Comparison of ENCODE assay signal across 8 mouse cellular contexts in genomic region chr8:10007660-10008028, GRCm38 (mm10). TPM values are rescaled to one million over a fixed set of nuclear protein-coding genes. Genes with fewer than 3 reads are reported as not detected.
A peak's percentile ranks its signal among the peaks of the same experiment; 100 is the strongest.
DNase-seq lines count a peak whose midpoint lies in the region; ATAC-seq and TF ChIP-seq lines count a peak whose summit lies in the region.

No protein-coding gene starts in this region.

- no peak for DNase-seq in kidney, adult 2 months
- DNase-seq in kidney, adult 11 months: no peak
- DNase-seq in right cerebral cortex, postnatal 4 days: no peak
- no peak for DNase-seq in cerebellum, adult 18-20 months
- no peak for DNase-seq in frontal cortex, postnatal 10 days (ENCODE audit: low spot score in 2 of 2)

- peak overlapping the region; percentile 35; the same call in 1 of the 2 replicates for H3K4me3 ChIP-seq in kidney, adult 2 months (ENCODE audit: insufficient read depth, low read depth, low read length)
- H3K4me3 ChIP-seq in cortical plate, adult 2 months (ENCODE audit: insufficient read depth, low read length): peak overlapping the region; percentile 20
- H3K4me3 ChIP-seq in hindbrain, embryonic 13.5 days: peak overlapping the region; percentile 46
- H3K4me3 ChIP-seq in midbrain, embryonic 13.5 days (replicated peaks): peak overlapping the region; percentile 48

- no peaks in the 10 kb centered on the region for H3K27me3 ChIP-seq in kidney, adult 2 months (replicated peaks; ENCODE audit: control insufficient read depth, insufficient read depth, low read length)
- H3K27me3 ChIP-seq in hindbrain, embryonic 13.5 days: 0 out of 2 replicates have a peak, but pooled peaks cover 7% of the 10 kb centered on the region
- H3K27me3 ChIP-seq in midbrain, embryonic 13.5 days: peaks cover 23% of the 10 kb centered on the region

- H3K36me3 ChIP-seq in kidney, adult 2 months (ENCODE audit: control insufficient read depth, insufficient read depth, low read length): no peaks in the 10 kb centered on the region
- no peaks in the 10 kb centered on the region for H3K36me3 ChIP-seq in hindbrain, embryonic 13.5 days
- no peaks in the 10 kb centered on the region for H3K36me3 ChIP-seq in midbrain, embryonic 13.5 days

- peak overlapping the region; percentile 76 for H3K4me2 ChIP-seq in hindbrain, embryonic 13.5 days
- H3K4me2 ChIP-seq in midbrain, embryonic 13.5 days (replicated peaks): peak overlapping the region; percentile 73

- no peaks in the 10 kb centered on the region for H3K4me1 ChIP-seq in kidney, adult 2 months (ENCODE audit: control insufficient read depth, insufficient read depth, low read length)
- H3K4me1 ChIP-seq in cortical plate, adult 2 months (ENCODE audit: control insufficient read depth, insufficient read depth, low read length): no peaks in the 10 kb centered on the region
- peaks cover 9% of the 10 kb centered on the region for H3K4me1 ChIP-seq in hindbrain, embryonic 13.5 days (replicated peaks)
- peaks cover 14% of the 10 kb centered on the region for H3K4me1 ChIP-seq in midbrain, embryonic 13.5 days (replicated peaks)

- no peak overlapping the region for H3K27ac ChIP-seq in kidney, adult 2 months (ENCODE audit: insufficient read depth, low read depth, low read length)
- no peak overlapping the region for H3K27ac ChIP-seq in cortical plate, adult 2 months (ENCODE audit: insufficient read depth, low read length)
- no peak overlapping the region for H3K27ac ChIP-seq in hindbrain, embryonic 13.5 days
- H3K27ac ChIP-seq in midbrain, embryonic 13.5 days: no peak overlapping the region

- no peak for TF ChIP-seq POLR2A in kidney, adult 2 months (IDR thresholded peaks at IDR 0.05; ENCODE audit: low read depth, low read length)
- TF ChIP-seq POLR2A in cortical plate, adult 2 months (IDR thresholded peaks at IDR 0.05; ENCODE audit: extremely low read depth, insufficient read depth, low read length): no peak

- TF ChIP-seq CTCF in kidney, adult 2 months (conservative IDR thresholded peaks at IDR 0.05; ENCODE audit: insufficient read depth, insufficient read length, low read depth, low read length): no peak
- TF ChIP-seq CTCF in cortical plate, adult 2 months (IDR thresholded peaks at IDR 0.05; ENCODE audit: extremely low read depth, insufficient read depth, low read length): no peak

- no peak for ATAC-seq in hindbrain, embryonic 13.5 days (ENCODE audit: low FRiP score)
- peak; percentile 38; the same call in 1 of the 2 replicates for ATAC-seq in midbrain, embryonic 13.5 days

- H3K9me3 ChIP-seq in hindbrain, embryonic 13.5 days: no peaks in the 10 kb centered on the region
- no peaks in the 10 kb centered on the region for H3K9me3 ChIP-seq in midbrain, embryonic 13.5 days

- WGBS in kidney, adult 2 months: 47% methylated on average over 6 of the region's 6 CpGs
- WGBS in hindbrain, embryonic 13.5 days: 42% methylated on average over 6 of the region's 6 CpGs
- 38% methylated on average over 6 of the region's 6 CpGs for WGBS in midbrain, embryonic 13.5 days

- H3K9ac ChIP-seq in hindbrain, embryonic 13.5 days: peak overlapping the region; percentile 65; the same call in 1 of the 2 replicates
- H3K9ac ChIP-seq in midbrain, embryonic 13.5 days (replicated peaks): no peak overlapping the region

RNA-seq across cellular contexts. Expression of gene Tnfsf13b, which starts 1.4 kb away (rescaled TPM):
- polyA plus RNA-seq in kidney, adult 2 months (2012; rRNA removed): 2.0 and 2.4 TPM in 2 replicates
- polyA plus RNA-seq in cortical plate, adult 2 months (2012; rRNA removed): 1.1 and 1.7 TPM in 2 replicates
- polyA plus RNA-seq in hindbrain, embryonic 13.5 days (2015; fragmentation: Nextera tagmentation; extraction: Ambion mirVana): 0.08 and 0.36 TPM in 2 replicates
- polyA plus RNA-seq in midbrain, embryonic 13.5 days (2015; fragmentation: Nextera tagmentation; extraction: Ambion mirVana): 0.32 and 0.34 TPM in 2 replicates

RNA-seq across cellular contexts. Expression of gene Abhd13, which starts 30.1 kb away (rescaled TPM):
- polyA plus RNA-seq in kidney, adult 2 months (2012; rRNA removed): 5.3 and 6.3 TPM in 2 replicates
- polyA plus RNA-seq in cortical plate, adult 2 months (2012; rRNA removed): 12.9 and 13.0 TPM in 2 replicates
- 12.8 and 14.6 TPM in 2 replicates for polyA plus RNA-seq in hindbrain, embryonic 13.5 days (2015; fragmentation: Nextera tagmentation; extraction: Ambion mirVana)
- 13.8 and 14.4 TPM in 2 replicates for polyA plus RNA-seq in midbrain, embryonic 13.5 days (2015; fragmentation: Nextera tagmentation; extraction: Ambion mirVana)

RNA-seq across cellular contexts. Expression of gene Lig4, which starts 30.2 kb away (rescaled TPM):
- polyA plus RNA-seq in kidney, adult 2 months (2012; rRNA removed): 2.0 and 2.2 TPM in 2 replicates
- 4.4 and 5.2 TPM in 2 replicates for polyA plus RNA-seq in cortical plate, adult 2 months (2012; rRNA removed)
- polyA plus RNA-seq in hindbrain, embryonic 13.5 days (2015; fragmentation: Nextera tagmentation; extraction: Ambion mirVana): 11.1 and 12.1 TPM in 2 replicates
- 11.4 and 13.6 TPM in 2 replicates for polyA plus RNA-seq in midbrain, embryonic 13.5 days (2015; fragmentation: Nextera tagmentation; extraction: Ambion mirVana)
